Mouse (Mus musculus): Measurements from ENCODE around the gene Eif4a1.
A peak's percentile ranks its signal among the peaks of the same experiment; 100 is the strongest.
"Not testable (repeated sequence)": the region's sequence is repeated elsewhere in the genome, so short reads cannot be mapped to it uniquely, and the experiment has no call there.

The Eif4a1 gene

DNA sequence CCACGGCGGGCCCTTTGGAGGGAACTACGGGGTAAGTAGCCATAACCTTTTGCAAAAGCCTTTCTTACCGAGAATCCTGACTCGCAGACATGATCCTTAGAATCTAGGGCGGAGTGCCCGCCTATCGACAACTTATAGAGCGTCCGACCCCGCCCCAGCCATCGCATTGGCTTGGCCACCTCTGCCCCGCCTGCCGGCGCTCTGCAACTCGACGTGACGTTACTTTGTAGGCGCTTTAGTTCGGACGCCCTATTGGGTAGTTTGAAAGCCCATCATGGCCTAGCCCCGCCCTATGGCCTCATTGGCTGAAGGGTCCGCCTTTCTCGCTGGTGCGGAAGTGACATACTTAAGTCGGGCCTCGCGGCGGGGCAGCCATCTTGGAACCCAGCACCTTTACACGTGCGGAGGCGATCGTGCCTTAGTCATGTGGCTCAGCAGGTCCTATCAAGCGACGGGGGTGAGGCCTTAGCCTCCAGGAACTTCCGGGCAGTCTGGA is at the start of gene Eif4a1:
TSS of gene Eif4a1 (minus strand) at position 213 of the 496 bp plus-strand sequence.
- peak; percentile 99 for DNase-seq (ENCODE audit: low read depth, low spot score)

DNA sequence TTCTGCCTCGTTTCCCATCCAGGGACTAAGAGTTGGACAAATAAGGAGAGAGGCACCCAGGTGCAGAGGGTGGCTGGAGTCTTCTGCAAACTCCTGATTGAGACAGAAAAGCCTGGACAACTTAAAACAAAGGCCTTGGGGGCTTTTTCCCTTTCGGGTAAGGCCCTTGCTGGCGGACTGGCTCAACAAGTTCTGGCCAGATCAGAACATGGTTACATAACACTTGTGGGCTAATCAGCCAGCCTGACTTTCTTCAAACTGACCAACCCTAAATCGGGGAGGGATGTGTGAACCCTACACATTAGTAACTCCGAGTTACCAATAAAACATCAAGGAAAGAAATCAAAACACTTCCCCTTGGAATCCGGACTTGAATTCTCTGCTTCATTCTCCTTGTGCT is 48.6 kb upstream of the Eif4a1 start:
- DNase-seq (ENCODE audit: low read depth, low spot score) = no peak

DNA sequence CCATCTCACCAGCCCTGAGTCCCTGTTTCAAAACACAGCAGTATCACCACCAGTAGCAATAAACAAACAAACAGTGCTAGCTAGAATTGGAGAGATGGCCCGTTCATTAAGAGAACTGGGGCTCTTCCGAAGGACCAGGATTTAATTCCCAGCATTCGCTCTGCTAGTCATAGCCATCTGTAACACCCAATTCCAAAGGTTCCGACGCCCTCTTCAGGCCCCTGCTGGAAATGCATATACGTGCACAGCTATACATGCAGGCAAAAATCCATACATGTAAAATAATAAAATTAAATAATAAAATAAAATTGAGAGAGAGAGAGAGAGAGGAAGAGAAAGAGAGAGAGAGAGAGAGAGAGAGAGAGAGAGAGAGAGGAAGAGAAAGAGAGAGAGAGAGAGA is 47.2 kb upstream of the Eif4a1 start:
- peak; percentile 37 for DNase-seq (ENCODE audit: low read depth, low spot score)

DNA sequence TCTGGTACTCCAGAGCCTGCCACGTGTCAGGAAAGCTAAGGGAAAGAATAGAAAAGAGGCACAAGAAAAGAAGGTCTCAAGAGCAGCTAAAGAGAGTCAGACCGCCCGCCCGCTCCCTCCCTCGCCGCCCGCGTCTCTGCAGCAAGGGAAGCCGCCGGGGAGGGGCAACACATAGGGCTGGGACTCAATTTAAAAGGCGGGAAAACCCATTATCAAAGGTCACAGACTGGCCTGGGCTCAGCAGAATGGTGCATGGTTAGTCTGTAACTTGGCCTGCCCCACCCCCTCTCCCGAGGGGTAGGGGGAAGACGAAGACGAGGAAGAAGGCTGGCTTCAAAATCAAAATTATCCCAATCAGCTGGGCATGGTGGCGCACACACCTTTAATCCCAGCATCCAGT is 46.4 kb upstream of the Eif4a1 start:
- DNase-seq (ENCODE audit: low read depth, low spot score) = peak; percentile 56

DNA sequence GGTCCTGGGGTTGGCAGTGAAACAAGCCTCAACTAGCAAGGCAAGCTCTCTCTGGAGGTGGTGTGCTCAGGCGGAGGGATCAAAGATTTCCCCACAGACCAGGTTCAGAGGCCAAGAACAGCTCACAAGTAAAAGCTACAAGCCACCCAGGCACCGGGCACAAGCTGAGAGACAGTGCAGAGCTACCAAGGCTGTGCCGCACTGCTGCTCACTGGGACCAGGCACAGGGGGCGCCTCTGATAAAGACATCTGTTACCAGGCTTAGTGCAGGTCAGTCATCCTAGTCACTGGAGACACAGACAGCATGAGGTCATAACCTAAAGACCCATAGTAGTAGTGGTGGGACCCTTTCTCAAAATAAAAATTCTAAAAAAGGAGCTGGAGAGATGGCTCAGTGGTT is 44.7 kb upstream of the Eif4a1 start:
- DNase-seq (ENCODE audit: low read depth, low spot score) = no peak

DNA sequence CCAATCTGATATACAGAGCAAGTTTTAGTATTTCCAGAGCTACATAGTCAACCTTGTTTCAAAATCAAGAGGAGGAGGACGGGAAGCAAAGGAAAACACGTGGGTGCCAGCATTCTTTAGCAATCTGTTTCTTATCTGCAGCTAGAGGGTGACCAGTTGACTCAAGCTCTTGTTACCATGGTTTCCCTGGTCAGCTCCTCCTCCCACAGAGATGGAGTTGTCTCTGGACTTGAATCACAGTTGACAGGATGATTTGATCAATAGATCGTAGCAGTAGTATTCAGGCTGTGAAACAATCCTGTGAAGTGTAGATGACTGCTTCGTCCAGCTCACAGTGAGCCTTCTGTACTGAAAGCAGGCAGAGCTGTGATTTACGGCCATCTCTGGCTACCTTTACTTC is 43.7 kb upstream of the Eif4a1 start:
- no peak for DNase-seq (ENCODE audit: low read depth, low spot score)

DNA sequence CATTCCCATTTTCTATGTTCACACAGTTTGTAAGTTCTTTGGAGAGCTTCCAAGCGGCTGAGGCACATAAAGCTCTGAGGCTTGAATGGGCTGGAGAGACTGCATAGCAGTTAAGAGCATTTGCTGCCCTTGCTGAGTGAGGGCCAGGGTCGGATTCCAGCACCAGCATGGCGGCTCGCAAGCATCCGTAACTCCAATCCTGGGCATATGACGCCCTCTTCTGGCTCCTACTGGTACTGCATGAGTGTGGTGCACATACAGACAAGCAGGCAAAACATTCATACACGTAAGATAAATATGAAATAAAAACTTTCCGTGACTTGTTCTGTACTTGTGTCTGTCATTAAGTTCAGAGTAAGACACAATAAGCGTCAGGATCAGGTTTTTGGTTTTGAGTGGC is 43.3 kb upstream of the Eif4a1 start:
- peak; percentile 33 for DNase-seq (ENCODE audit: low read depth, low spot score)

DNA sequence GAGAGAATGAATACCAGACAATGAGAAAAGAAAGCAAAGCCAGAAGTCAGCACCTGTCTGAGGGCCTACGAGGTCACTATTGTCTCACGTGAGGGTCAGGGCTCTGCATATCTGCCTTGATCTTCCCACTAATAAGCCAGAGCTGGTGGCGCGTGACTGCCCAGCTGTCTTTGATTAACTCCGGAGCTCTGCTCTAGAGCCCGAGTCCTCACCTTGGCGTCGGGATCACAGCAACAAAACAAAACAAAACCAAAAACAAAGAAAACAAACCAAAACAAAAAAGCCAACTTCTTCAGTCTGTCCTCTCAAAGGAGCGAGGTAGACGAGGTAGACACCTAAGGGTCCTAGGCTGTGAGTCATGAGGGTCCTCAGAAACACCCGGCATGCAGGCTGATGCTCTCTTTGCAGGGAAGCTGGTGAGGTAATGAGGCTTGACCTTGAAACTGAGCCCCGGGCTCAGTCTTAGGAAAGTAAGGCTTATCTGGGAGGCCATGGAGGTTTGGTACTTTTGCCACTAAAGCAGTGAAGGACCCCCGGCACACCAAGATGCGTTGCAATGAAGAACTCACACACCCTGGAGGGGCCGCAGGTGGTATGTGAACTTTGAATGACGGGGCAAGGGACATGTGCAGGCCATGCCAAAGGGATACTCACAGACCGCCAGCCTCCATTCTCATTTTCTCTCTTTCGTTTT is 42.6 kb upstream of the Eif4a1 start:
- no peak for DNase-seq (ENCODE audit: low read depth, low spot score)

DNA sequence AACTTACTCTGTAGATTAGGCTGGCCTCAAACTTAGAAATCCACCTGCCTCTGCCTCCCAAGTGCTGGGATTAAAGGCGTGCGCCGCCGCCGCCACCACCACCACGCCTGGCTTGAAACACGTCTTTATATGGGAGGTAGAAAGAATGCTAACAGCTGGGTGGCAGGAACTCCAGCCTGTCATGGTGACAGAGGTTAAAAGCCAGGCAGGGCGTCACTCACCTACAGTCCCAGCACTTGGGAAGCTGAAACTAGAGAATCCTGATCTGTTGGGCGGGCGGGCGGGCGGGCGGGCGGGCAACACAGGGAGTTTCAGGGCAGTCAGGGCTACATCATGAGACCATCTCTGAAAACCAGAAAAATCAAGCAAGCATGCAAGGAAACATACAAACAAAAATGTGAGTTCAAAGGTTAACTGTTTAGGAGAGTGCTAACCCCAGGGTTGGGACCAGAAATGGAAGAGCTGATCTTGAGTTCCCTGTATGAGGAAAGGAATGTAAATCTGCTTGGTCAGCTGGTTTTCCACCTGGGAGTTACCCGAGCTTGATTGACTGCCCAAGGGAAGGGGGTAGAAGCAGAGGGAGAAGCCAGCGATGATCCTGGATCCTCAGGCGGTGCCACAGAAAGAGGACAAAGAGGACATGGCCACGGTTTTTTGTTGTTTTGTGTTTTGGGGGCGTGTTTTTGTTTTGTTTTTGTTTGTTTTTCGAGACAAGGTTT is 40.9 kb upstream of the Eif4a1 start:
- no peak for DNase-seq (ENCODE audit: low read depth, low spot score)

DNA sequence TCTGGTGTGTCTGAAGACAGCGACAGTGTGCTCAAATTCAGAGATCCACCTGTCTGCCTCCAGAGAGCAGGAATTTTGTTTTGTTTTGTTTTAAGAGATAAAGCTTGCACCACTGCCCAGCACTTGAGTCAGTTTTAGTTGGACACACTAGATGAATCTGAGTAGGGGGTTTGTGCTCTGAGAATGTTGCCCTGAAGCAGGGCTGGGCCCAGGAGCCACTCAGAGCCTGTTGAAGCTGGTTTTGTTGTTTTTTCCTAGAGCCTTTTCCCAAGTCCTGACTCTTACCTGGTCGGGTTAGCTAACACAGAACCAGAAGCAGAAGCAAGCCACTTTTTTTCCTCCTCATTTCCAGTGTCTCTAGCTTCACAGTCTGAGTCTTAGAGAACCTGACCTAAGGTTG is 38.9 kb upstream of the Eif4a1 start:
- DNase-seq (ENCODE audit: low read depth, low spot score) = no peak

DNA sequence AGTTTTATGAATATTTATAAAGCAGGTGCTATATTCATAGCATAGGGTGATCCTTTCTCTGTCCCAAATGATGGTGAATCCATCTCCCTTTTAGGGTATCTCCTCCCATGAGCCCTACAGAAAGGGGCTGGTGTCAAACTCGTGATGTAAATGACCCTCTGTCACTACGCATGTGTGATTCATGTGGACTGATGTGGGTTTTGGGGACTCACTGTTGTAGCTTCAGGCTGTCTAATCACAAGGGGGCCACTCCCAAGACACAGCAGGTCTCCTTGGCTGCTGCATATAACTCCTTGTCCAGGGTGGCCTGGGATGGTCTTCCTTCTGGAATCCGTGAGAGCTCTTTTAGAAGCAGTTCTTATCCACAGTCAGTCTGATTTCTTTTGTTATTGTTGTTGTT is 38.2 kb upstream of the Eif4a1 start:
- DNase-seq (ENCODE audit: low read depth, low spot score) = no peak

DNA sequence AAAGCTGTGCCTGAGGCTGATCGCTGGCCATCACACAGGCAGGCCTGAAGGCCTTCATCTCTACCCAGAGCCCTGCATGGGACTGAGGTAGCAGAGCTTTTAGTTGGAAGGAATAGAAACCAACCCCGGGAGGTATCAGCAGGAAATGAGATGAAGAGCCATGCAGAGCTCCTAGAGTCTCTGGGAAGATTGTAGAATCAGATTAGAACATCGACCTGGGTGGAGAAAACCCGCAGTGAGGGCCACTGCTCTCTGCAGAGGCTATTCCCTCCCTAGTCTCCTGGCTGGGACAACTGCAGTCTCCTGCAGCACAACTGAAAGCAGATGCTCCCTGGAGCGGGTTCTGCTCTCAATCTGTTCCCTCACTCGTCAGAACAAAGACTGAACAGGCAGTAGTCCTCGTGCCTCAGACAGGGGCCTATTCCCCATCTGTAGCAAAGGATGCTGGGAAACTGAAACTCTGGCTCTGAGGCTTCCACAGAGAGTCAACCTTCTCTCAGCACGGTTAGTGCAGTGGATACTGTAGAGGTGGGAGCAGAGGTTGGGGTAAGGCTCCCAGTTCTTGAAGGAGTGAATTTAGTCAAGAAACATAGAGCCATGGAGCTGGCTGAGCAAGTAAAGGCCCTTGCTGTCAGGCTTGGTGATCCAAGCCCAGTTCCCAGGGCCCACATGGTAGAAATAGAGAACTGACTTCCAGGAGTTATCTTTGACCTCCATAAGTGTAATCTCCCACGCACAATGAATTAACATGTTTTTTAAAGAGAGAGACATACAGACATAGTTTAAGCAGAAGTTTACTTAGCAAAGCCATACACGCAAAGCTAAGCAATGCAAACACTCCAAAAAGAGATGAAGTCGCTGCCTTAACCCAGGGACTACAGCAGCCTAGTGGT is 37.6 kb upstream of the Eif4a1 start:
- DNase-seq (ENCODE audit: low read depth, low spot score) = no peak

DNA sequence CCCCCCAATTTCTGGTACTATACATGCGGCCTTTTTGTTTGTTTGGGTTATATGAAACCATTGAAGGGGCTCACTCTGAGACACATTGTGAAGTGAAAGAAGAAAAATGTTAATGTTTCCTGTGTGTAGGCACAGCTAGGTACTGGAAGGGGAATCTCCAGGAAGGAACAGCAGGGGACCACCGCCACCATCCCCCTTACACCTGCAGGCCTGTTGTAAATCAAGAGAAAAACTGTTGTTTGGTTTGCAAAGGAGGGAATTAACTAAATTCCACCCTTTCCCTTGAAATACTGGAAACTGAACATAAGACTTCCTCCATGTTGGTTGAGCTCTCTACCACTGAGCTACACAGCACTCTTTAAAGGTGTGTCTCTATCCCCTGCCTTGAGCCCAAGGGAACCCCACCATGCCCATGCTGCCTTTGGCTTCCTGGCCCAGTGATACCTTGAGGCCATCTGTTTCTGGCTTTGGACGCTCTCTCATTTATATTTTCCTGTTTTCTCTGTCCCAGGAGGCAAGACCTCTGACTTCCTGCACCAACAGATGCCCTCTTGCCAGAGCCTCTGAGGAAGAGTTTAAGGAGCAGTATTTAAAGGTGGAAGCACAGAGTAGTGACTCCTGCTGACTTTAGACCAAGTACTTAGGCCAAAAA is 36.5 kb upstream of the Eif4a1 start:
- no peak for DNase-seq (ENCODE audit: low read depth, low spot score)

DNA sequence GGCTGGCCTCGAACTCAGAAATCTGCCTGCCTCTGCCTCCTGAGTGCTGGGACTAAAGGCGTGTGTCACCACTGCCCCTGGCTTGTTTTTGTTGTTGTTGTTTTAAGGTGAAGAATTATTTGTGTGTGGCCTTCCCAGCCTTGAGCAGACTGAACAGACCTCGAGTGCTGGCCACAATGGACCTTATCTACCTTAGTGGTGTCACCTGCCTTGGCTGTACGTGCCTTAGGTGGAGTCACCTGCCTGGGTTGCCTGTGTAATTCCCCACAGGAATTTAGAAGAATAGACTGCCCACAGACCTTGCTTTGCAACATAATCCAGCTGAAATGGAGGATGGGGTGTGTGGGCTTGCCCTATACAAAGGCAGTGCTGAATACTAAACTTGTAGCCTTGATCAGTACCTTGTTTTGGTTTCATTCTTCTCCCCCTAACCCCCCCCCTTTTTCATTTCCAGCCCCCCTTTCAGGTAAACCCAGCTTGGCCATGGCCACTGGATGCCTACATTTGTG is 35.7 kb upstream of the Eif4a1 start:
- no peak for DNase-seq (ENCODE audit: low read depth, low spot score)

DNA sequence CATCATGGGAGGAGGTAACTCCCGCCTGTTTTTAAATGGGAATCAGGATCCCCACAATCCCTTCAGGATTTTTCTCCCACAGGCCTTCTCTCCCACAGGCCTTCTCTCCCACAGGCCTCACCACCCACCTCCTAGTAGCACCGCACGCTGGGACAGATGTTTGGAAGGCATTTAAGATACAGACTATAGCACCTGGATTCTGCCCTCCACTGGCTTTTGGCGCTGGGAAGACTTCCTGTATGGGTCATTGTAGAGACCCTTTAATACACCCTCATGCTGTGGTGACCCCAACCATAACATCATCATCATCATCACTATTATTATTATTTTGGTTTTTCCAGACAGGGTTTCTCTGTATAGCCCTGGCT is 35.2 kb upstream of the Eif4a1 start:
- DNase-seq (ENCODE audit: low read depth, low spot score) = no peak

DNA sequence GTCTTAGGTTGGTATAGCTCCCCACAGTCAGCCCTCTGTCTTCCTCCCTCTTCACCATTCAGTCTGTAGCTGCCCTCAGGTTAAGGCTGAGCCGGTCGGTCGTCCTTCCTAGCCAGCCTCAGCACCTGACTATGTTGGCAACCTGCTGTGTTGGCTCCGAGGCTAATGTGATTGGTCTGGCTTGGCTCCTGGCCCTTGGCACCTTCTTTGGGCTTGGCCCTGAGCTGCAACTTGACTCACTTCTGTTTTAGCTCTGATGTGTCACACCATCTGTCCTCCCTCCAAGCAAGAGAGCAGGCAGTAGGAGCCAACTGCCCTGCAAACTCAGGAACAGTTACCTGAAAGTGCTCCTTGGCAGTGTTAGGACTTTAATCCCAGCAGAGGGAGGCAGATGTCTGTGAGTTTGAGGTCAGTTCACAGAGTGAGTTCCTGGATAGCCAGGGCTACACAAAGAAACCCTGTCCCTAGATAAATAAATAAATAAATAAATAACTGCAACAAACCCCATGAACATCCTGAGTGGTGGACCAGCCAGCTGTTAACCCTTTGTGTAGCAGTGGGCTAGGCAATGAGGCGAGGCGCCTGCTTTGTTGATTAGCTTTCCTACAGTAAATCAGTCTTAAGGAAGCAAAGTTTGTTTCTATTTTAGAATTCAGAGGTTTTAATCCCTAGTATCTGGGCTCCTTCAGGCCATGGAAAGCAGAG is 34.7 kb upstream of the Eif4a1 start:
- no peak for DNase-seq (ENCODE audit: low read depth, low spot score)

DNA sequence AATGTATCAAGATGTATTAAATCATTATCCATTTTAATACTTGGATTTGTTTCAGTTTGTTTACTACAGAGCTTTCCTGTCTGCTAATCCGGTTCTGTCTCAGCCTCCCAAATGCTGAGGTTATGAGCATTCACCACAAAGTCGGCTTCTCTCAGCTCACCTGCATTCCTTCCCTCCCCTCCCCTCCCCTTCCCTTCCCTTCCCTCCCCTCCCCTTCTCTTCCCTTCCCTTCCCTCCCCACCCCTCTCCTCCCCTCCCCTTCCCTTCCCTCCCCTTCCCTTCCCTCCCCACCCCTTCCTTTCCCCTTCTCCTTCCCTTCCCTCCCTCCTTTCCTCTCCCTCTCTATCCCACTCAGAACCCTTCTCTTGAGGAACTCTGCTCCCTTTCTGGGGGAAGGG is 32.4 kb upstream of the Eif4a1 start:
- DNase-seq (ENCODE audit: low read depth, low spot score) = no peak

DNA sequence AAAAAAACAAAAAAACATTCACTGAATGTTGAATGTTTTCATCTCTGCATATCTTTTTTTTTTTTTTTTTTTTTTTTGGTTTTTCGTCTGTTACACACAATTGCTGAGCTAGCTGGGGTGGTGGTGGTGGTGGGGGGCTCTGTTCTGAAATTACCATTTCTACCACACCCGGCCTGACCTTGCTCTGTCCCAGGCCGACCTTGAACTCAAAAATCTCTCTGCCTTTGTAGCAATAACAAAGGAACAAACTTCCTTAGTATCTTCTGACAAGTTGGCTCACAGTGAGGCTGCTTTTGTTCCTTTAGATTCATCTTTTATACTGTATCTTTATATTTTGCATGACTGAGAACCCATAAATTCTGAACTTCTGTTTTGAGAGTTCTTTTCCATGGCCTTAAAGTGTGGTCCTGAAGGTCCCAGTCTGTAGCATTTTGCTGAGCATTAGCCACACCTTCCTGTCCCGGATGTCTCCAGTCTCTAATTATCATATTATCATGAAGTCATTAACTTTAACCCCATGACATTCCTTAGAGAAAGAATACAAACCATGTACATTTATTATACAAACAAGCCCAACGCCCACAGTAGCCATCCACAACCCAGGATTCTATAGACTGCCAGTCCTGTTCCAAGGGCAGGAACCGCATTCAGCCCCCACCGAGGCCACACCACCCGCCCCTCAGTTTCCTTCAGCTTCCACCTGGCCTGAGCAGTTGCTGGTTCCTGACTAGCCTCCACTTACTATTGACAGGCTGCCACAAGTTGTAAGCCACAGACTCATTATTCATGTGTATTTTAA is 31.8 kb upstream of the Eif4a1 start:
- no peak for DNase-seq (ENCODE audit: low read depth, low spot score)

DNA sequence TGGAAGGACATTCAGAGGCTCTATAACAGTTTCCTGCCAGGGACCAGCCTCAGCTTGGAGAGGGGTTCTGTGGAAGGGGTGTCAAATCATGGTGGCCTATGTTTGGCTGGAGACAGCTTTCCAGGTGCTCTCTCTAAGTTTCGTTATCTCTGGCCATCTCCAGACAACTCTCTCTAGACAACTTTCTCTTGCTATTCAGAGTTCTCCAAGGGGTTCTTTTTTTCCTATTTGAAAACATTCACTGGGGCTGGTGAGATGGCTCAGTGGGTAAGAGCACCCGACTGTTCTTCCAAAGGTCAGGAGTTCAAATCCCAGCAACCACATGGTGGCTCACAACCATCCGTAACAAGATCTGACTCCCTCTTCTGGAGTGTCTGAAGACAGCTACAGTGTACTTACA is 31.2 kb upstream of the Eif4a1 start:
- not testable (repeated sequence) for DNase-seq (ENCODE audit: low read depth, low spot score)

DNA sequence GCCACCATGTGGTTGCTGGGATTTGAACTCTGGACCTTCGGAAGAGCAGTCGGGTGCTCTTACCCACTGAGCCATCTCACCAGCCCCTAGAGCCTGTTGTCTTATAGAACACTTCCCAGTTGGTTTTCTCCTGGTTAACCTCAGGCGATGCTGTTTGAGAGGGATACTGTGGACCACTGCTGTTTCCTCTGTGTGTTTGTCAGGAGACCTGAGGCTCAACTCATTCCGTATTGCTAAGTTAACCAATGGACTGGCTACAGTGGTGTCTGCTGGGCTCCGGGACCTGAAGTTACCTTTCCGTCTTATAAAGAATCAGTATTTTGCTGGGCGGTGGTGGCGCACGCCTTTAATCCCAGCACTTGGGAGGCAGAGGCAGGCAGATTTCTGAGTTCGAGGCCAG is 30.7 kb upstream of the Eif4a1 start:
- DNase-seq (ENCODE audit: low read depth, low spot score) = not testable (repeated sequence)
